Mouse (Mus musculus) regulatory T cell (primary cell): Measurements from ENCODE around the gene Tshz3.

ENCODE experiments used
- in situ Hi-C: fragments of 300-600 bp; cut with MboI, MseI; formaldehyde crosslinking; loops from one replicate; pipeline ENCODE4 v1.15.1; 2025; ENCODE audit warnings: high pct_unique_total_duplicates

Tshz3 gene

DNA sequence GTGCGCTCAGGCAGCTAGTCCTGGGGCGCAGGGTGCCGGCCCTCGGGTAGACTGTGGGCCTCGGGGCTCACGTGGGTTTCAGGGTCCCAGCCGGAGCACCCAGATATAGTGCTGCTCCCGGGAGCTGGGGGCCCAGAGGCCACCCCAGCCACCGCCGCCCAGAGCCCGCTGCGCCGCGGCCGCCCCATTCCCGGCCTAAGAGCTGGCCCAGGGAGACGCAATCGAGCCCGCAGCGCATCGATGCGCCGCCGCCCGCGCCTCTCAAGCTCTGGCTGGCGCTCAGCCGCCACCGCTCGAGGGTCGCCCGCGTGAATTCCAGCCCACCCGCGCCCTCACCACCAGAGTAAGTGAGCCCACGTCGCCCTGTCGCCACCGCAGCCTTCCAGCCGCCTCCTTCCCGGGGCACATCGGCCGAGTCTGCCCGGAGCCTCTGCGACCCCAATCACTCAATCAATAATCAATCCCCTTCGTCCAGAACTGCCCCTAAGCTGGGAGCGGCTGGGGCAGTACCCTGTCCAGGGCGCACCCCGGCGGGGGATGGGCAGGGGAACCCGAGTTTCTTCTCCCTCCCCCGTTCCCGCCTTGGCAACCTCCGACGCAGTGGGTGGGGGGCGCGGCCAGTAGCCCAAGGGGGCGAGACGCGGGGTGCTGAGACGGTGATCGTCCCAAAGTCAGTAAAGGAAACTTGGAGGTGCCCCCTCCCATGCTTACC, 1.4 kb upstream of the Tshz3 start:
- in situ Hi-C loops = no loop called here

- in situ Hi-C loops = no loop called here
Measured at GRCm38 (mm10) chr7:36697118-36697855, 631 bp upstream of the Tshz3 start.

DNA sequence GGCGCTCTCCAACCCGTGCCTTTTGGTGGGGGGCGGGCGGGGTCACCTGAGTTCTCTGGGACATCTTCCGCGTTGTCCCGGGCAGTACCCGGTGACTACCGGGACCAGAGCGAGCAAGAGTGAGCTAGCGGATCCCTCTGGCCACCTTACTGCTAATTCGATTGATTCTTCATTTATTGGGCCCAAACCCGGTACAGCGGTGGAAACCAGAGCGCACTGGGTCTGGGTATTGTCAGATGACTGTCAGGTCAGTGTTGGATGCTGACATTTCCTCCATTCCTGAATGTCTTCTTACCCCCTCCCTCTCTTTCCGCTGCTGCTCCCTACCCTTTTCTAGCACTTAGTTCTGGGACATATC, 650 bp downstream of the Tshz3 start:
- in situ Hi-C loops = no loop called here

GRCm38 (mm10) chr7:36699001-36699987, 1.4 kb downstream of the Tshz3 start:
- in situ Hi-C loops = no loop called here

DNA sequence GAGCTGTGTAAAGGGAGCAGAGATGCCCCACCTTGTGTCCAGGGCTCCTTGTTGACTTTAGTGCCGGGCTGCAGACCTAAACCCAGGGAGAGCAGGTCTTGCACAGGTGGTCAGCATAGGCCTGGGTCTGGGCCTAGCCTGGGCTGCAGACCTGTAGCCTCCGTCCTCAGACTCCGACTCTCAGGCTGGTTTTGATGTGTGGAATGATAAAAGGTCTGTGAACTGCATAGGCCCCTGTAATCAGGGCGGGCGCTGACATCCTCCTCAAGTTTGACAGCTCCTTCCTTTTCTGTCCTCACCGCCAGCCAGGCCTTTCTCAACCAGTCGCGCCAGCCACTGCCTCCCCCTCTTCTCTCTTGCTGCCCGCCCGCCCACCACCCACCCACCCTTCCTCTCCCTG, 8.7 kb downstream of the Tshz3 start:
- in situ Hi-C loops = no loop called here

DNA sequence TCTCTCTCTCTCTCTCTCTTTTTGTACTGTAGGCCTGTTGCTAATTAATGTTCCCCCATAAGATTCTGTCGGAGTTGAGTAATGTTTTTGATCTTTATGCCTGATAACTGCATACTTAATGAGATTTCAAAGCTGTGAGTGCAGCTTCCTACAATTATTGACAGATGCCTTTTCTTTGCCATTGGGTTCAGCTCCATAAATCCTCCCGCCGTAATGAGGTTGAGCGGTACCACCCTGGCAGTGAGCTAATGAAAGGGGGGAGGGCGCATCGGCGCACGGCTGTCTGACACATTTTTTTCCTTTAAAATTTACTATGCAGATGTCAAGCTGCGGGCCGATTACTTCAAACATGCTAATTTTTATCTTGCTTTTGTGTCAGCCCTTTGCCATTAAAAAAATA, 9.3 kb downstream of the Tshz3 start:
- in situ Hi-C loops = no loop called here

DNA sequence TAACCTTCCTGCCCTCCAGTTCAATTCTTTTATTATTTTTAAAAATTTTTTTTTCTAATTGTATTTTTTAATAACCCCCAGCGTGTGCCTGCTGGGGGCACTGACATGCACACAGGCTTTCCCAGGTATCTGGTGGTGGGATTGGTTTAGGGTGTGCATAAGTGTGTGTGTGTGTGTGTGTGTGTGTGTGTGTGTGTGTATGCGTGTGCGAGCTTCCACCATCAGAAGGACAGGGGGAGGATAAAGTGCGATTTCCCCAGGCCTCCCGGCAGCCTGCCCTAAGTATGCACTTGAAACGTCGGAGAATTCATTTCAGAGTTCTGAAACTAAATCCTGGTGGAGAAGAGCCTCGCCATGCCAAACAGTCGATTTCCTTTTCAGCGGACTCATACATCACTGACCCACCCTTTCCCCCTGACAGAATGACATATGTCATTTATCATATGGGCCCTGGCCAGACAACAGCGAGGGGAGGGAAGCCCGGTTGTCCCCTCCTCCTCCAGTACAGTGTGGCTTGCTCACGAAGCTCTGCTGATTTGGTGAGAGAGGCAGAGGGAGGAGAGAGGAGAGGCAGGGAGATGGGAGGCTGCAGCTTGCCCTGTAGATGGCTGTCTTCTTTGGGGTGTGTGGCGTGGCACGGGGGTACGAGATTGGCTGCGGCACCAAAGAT, 9.9 kb downstream of the Tshz3 start:
- in situ Hi-C loops = no loop called here

- in situ Hi-C loops = no loop called here
Measured at GRCm38 (mm10) chr7:36708823-36709222, 10.9 kb downstream of the Tshz3 start.

DNA sequence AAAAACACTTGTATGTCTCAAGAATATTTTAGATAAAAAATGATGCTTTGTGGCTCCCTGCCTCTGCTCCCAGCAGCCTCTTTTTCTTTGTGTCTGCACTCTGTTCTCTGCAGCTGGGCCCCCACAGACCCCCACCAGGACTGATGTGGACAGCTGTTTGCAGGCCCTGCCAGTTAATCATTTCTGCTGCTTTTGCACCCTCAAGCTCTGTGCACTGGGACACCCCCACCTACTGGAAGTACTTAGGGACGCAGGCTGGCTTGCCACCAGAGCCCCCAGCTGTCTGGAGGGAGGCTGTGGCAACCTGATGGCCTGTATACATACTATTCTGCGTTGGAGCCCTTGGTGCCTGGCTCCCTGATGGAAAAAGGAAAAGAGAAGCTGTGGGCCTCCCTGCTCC, 11.3 kb downstream of the Tshz3 start:
- in situ Hi-C loops = no loop called here

- in situ Hi-C loops = no loop called here
Measured at GRCm38 (mm10) chr7:36709974-36710373, 12.1 kb downstream of the Tshz3 start.

- in situ Hi-C loops = no loop called here
Measured at GRCm38 (mm10) chr7:36710387-36710786, 12.5 kb downstream of the Tshz3 start.

- in situ Hi-C loops = no loop called here
Measured at GRCm38 (mm10) chr7:36711766-36712165, 13.8 kb downstream of the Tshz3 start.

DNA sequence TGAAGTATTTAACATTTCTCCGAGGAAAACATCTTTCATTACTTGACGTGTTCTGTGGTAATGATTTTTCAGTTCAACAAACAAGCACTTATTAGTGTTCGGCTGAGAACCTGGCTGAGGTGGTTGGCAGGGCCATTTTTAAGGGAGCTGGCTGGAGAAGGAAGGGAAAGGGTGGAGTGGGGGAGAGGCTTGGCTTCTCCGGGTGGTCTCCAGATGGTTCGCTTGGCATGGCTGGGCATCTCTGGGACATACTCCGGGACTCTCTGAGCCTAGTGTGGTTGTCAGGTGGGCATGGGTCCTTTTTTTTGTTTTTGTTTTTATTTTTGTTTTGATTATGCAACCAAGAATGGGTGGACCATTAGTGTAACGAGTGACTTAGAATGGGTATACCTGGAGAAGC, 16.4 kb downstream of the Tshz3 start:
- in situ Hi-C loops = no loop called here

GRCm38 (mm10) chr7:36717192-36717591, 19.3 kb downstream of the Tshz3 start:
- in situ Hi-C loops = no loop called here

- in situ Hi-C loops = no loop called here
Measured at GRCm38 (mm10) chr7:36720830-36721229, 22.9 kb downstream of the Tshz3 start.

GRCm38 (mm10) chr7:36736303-36737050, 38.6 kb downstream of the Tshz3 start:
- in situ Hi-C loops = no loop called here

- in situ Hi-C loops = no loop called here
Measured at GRCm38 (mm10) chr7:36751480-36751879, 53.6 kb downstream of the Tshz3 start.

- in situ Hi-C loops = no loop called here
Measured at GRCm38 (mm10) chr7:36767501-36768092, 69.7 kb downstream of the Tshz3 start.

DNA sequence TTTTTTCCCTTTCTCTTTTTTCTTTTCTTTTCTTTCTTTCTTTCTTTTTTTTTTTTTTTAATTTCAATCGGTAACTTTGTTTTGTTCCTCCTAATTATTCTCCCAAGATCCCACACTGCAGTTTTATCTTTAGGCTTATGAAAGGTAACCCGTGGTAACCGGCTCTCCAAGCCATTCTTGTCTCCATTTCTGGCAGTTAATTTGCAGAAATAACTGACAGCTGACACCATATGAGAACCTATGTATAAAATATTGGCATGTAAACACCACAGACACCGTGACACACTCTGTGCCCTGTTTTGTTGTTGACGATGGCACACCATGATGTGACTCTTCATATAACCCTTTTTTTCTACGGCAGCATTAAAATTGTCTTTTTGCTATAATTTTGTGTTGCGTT, 75.2 kb downstream of the Tshz3 start:
- in situ Hi-C loops = no loop called here

- in situ Hi-C loops = no loop called here
Measured at GRCm38 (mm10) chr7:36776956-36777355, 79.0 kb downstream of the Tshz3 start.

DNA sequence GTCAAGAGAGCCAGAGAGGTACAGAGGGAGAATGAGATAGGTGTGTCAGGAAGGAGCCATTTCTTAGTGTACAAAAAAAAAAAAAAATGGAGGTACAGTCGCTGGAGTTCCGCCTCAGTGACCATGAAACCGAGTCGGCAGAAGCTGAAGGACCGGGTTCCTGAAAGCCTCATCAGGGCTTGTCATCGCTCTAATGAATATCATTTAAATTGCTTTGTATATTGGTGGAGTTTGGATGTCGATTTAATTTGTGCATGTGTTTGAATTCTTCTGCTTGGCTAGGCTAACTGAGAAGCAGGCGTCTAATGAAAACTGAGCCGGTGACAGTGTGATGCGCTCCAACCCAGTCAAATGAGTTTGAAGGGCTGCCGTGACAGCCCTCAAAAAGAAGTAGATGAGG, 80.5 kb downstream of the Tshz3 start:
- in situ Hi-C loops = no loop called here
